Mouse (Mus musculus) right cerebral cortex, postnatal 14 days (tissue): ENCODE results near the gene Dclk2.

Source experiments
- DNase-seq: peaks from one replicate; pipeline ENCODE4 v3.0.0; 2022

The Dclk2 gene

DNA sequence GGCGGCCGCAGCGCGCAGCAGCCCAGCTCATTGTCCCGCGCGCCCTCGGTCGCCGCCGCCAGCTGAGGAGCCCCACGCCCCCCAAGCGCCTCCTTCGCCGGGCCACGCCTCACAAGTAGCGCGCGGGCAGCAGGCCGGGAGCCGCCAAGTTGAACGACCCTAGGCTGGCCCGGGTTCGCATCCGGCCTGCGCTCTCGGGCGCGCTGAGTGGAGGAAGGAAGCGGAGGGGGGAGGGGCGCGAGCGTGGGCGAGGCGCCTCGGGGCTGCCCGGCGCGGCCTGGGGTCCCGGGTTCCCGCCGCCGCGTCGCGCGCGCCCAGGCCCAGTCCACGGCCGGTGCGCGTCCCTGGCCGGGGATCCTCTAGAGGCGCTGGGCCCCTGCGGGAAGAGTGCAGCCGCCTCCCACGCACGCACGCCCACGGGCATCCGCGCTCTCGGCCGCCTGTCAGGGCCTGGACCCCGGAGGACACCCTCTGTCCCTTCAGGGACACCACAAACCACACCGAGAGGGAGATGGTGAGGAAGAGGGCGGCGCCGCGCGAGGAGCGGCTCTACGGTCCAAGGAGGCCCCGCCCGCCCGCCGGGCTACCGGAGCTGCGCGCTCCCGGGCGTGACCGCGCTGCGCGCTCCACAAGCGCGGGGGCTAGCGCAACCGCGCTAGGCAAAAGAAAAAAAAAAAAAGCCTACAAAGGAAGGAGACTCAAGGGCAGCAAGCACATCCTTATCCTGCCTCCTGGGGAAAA lies at the start of gene Dclk2:
Dclk2 (minus strand) TSS at position 510 of the 741 bp plus-strand sequence.
- peak; percentile 77 for DNase-seq

- no peak for DNase-seq
These were observed 42.2 kb upstream of the Dclk2 start for GRCm38 (mm10) chr3:86962665-86963435.

- DNase-seq: no peak
These were observed 40.7 kb upstream of the Dclk2 start for GRCm38 (mm10) chr3:86961395-86961669.

GRCm38 (mm10) chr3:86960656-86961394 lies 40.2 kb upstream of the Dclk2 start:
- DNase-seq: no peak

DNA sequence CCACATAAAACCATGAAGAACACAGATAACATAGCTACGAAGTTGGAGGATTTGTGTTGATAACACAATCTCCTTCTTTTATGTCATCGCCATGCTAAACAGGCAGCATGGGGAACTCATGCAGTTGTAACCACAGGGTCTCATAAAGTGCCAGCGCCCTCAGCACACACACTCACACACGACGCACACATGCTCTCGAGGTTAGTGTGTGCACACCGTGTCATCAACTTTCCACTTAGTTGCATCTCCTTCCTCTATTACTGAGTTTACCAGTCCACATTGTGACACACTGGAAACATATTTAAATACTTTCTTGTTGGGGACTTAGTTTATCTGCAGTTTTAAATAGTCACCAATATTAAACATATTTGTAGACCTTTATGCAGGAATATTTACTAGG lies 38.4 kb upstream of the Dclk2 start:
- no peak for DNase-seq

DNA sequence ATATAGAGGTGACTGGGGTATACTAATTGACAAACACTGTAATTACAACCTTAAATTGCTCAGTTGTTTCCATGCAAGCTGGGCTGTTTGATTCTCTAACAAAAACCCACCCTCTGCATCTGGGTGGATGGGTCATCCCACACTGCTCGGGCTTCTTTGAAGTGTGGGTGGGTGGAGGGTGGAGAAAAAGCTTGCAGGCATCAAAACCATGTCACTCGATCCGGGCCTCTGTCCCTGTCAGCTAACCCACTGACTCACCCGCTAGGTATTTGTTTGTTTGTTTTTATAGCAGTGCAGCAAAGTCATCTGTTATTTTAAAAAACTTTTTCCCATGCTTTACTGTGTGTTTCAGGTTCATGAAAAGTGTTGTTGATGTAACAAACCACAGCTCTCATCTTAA lies 34.7 kb upstream of the Dclk2 start:
- no peak for DNase-seq

GRCm38 (mm10) chr3:86954521-86954920 lies 33.9 kb upstream of the Dclk2 start:
- no peak for DNase-seq

DNA sequence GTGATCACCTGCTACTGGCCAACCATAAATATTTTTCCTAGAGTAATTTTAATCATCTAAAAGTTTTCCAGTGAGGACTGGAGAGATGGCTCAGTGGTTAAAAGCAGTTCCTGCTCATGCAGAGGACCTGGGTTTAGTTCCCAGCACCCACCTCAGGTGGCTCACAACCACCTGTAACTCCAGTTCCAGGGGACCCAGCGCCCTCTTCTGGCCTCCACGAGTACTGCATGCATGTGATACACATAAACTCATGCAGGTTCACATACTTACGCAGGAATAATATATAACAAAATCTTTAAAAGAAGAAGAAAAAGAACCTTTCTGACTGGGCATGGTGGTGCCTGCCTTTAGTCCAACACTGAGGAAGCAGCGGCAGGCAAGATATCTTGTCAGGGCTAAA lies 33.2 kb upstream of the Dclk2 start:
- no peak for DNase-seq

DNA sequence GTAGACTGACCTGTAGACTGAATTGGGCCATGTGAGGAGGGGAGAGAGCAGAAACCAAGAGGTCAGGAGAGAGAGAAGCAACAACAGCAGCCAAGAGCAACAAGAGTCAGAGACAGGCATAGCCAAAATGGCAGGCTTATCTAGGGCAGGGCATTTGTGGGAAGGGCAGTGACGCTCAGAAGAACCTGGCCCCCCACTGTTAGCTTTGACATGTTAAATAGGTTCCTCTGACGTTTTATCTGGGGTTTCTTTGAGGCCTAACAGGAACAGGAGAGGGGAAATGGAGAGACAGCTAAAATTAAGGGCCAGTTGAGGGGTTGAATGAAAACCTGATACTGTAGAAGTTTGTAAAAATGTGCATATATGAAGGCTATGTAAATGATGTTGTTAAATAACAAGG lies 30.0 kb upstream of the Dclk2 start:
- DNase-seq: no peak

DNA sequence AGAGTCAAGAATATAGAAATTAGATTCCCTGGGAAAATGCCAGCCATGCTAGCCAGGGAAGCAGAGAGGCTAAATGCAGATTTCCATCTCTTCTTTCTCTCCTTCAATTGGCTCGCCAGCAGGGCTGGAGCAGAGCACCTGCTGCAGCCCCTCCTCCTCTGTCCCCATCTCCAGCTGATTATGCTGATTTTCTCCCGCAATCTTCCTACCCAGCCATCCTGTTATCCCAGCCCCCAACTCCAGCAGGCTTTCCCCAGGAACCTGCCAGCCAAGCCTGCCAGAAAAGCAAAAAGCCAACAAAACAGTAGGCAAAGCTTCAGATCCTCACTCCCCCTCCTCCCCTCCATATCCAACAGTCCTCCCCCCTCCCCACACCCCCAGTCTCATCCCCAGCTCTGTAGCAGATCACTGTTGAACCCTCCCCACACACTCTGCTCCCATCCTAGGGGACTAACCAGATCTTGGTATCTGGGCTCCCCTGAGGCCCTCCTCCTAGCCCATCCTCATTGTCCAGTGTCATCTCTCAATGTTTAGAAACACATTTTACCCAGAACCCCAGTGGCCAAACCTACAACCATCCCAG lies 15.7 kb upstream of the Dclk2 start:
- DNase-seq: peak; percentile 42

GRCm38 (mm10) chr3:86933446-86933845 lies 12.8 kb upstream of the Dclk2 start:
- no peak for DNase-seq

DNA sequence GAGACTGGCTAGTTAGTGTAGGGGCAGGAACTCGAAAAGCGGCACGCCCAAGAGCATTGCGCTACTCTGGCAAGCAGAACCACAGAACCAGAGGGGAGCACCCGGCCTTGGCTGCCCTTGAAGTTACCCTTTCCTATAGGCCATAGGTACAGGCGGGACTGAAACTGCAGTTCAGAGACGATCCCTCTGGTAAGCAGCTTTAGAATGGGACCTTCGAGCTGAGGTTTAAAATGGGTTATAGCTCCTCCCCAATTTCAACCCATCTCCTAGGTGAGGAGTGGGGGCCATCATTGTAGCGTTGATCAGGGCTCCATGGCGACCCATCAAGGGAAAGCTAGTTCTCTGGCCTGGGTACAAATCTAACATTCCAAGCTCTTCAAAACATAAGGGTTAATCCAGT lies 3.0 kb upstream of the Dclk2 start:
- no peak for DNase-seq

- DNase-seq: no peak
These were observed 726 bp upstream of the Dclk2 start for GRCm38 (mm10) chr3:86921181-86921975.

DNA sequence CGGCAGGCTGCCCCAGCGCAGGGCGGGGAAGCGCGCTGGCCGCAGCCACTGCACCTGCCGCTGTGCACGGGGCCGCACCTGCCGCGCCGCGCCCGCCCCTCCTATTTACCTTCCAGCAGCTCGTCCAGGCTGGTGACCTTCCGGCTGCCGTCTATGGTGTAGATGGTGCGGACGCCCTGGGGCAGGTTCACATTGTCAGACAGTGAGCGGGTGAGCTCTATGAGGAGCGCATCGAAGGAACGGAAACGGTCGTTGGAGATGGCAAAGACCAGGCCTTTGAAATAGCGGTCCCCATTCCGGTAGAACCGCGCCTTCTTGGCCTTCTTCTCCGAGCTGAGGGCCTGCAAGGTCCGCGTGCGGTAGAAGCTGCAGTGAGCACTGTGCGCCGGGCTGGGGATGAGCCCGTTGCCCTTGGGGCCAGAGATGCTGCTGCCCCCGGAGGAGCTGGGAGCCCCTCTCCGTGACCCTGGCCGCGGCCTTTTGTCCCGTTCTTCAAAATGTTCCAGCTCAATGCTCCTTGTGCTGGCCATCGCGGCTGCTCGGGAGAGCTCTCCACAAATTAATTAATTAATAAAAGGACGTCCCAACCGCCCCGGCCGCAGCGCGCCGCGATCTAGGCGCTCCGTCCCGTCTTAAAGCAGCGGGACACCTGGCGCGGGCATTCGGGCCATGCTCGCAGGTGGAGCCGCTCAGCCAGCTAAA lies 860 bp downstream of the Dclk2 start:
- DNase-seq: peak; percentile 41

DNA sequence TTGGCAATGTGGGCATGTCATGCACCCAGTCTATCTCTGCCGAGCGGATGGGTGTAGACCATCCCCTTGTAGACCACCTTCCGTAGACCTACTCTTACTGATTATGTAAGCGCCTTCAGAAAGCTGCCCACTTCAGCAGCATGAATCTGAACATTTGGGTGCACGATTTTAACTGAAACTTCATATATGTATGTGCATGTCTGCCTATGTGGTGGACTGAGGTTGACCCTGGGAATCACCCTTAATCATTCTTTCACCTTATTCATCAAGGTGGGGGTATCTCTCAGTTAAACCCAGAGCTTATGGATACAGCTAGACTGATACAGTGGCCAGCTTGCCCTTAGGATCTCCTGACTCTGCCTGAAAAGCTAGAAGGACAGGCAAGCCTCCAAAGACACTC lies 3.6 kb downstream of the Dclk2 start:
- DNase-seq: no peak

GRCm38 (mm10) chr3:86916626-86917025 lies 4.0 kb downstream of the Dclk2 start:
- no peak for DNase-seq

DNA sequence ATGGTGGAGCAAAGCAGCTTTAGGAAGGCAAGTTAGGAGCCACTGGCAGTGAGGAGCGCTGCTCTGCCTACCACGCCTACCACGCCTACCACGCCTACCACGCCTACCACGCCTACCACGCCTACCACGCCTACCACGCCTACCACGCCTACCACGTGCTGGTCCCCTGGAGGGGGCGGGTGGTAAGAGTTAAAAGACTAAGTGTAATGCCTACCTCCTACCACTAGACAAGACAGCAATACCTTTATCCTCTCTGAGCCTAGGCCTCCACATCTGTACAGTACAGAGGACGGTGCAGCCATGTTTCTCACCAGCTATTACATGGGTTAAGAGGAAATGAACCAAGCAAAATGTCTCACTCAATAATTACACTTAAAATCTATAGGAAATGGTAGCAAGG lies 5.4 kb downstream of the Dclk2 start:
- DNase-seq: no peak

GRCm38 (mm10) chr3:86914316-86914715 lies 6.3 kb downstream of the Dclk2 start:
- no peak for DNase-seq

GRCm38 (mm10) chr3:86898366-86898765 lies 22.3 kb downstream of the Dclk2 start:
- no peak for DNase-seq

GRCm38 (mm10) chr3:86897551-86897950 lies 23.1 kb downstream of the Dclk2 start:
- peak; percentile 14 for DNase-seq

- DNase-seq: peak; percentile 28
These were observed 23.6 kb downstream of the Dclk2 start for GRCm38 (mm10) chr3:86897066-86897465.

- no peak for DNase-seq
These were observed 26.2 kb downstream of the Dclk2 start for GRCm38 (mm10) chr3:86894491-86894890.
